Mouse (Mus musculus): ENCODE measurements at regions not wholly inside any gene's neighbourhood (a gene's known extent, or its start where the extent isn't known, plus 50 kb on each side); places are given as distances from the start of the nearest gene placed in this dataset.

DNA sequence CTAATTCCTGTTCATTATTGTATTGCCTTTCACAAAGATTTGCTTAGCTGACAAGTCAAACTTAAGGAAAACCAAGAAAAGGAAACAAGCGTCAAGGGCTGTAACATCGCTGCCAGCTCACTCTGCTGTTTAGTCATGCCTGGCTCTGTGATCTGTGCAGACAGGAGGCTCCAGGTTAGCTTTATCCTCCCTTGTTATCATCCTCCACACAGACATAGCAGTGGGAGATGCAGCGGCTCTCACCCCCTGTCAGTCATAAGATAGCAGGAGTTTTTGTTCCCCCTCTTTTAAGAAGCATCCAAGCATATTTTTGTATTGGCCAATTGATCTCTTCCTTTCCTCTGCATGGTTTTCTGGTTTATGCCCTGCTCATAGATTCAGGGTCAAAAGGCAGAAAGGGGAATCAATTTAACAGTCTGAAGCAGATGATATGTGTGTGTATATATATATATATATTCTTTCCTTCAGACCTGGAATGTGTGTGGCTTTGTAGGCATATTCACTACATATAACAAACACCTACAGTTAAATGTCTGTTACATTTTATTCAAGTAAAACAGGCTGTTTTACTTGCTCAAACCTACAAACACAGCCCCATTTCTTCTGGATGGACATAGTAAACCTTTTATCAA, 308.6 kb downstream of the Slco4c1 start:
- TF ChIP-seq POLR2A (IDR thresholded peaks at IDR 0.05; ENCODE audit: insufficient read depth, low read length) (no peak), CTCF (IDR thresholded peaks at IDR 0.05; ENCODE audit: low read depth, low read length) (no peak)
